Mouse (Mus musculus) stomach, postnatal 0 days (tissue): ENCODE data around the gene Lrrc10.

Source experiments
- CTCF ChIP-seq: IDR thresholded peaks from 2 replicates; pipeline ENCODE4 v1.5.1; 2016; ENCODE audit warnings: antibody characterized with exemption, low read depth, mild to moderate bottlenecking, moderate library complexity
- EP300 ChIP-seq: optimal IDR thresholded peaks from 2 replicates; pipeline ENCODE3; 2016; ENCODE audit warnings: antibody characterized with exemption

- TF ChIP-seq CTCF (peak; percentile 90), EP300 (no peak)
Observed at GRCm38 (mm10) chr10:117033785-117034184, 11.4 kb upstream of the Lrrc10 start.
